Mouse (Mus musculus): ENCODE measurements around the gene Fam114a2.

GRCm38 (mm10) chr11:57522046-57522445 is 3.6 kb upstream of the Fam114a2 start:
- TF ChIP-seq TAL1 (IDR thresholded peaks at IDR 0.05; ENCODE audit: low read length) (no peak), GATA1 (IDR thresholded peaks at IDR 0.05; ENCODE audit: low read length) (no peak)
